Mouse (Mus musculus) liver, embryonic 11.5 days (tissue): ENCODE measurements at regions not wholly inside any gene's neighbourhood (a gene's known extent, or its start where the extent isn't known, plus 50 kb on each side); places are given as distances from the start of the nearest gene placed in this dataset.

Source experiments
- ATAC-seq: fragments of 200-750 bp; cut with Nextera tagmentation; replicated peaks from 2 replicates; pipeline ENCODE4 v1.8.0; 2017; ENCODE audit warnings: moderate number of reproducible peaks, mild to moderate bottlenecking, moderate TSS enrichment, moderate library complexity; ENCODE audit not compliant: low FRiP score
- DNase-seq: peaks from one replicate; pipeline ENCODE4 v3.0.0-alpha.2; 2017; ENCODE audit warnings: low spot score
- H3K27ac ChIP-seq: fragments of 300-500 bp; sonication (generic); 2 replicates; pipeline ENCODE4 v1.5.1; 2014; ENCODE audit warnings: mild to moderate bottlenecking, low read depth, low read length, control low read depth
- H3K27me3 ChIP-seq: fragments of 300-500 bp; sonication (generic); replicated peaks from 2 replicates; pipeline ENCODE4 v1.6.1; 2014; ENCODE audit warnings: low read length, mixed read lengths; ENCODE audit not compliant: control insufficient read depth, insufficient read depth
- H3K36me3 ChIP-seq: fragments of 300-500 bp; sonication (generic); 2 replicates; pipeline ENCODE4 v1.6.1; 2014; ENCODE audit warnings: mild to moderate bottlenecking, low read length, moderate library complexity, mixed read lengths; ENCODE audit not compliant: control insufficient read depth, insufficient read depth
- H3K4me1 ChIP-seq: fragments of 300-500 bp; sonication (generic); replicated peaks from 2 replicates; pipeline ENCODE4 v1.6.1; 2014; ENCODE audit warnings: low read length, mixed read lengths; ENCODE audit not compliant: control insufficient read depth, insufficient read depth
- H3K4me2 ChIP-seq: fragments of 300-500 bp; sonication (generic); 2 replicates; pipeline ENCODE4 v1.6.1; 2014; ENCODE audit warnings: mild to moderate bottlenecking, control low read depth, moderate library complexity
- H3K4me3 ChIP-seq: fragments of 300-500 bp; sonication (generic); 2 replicates; pipeline ENCODE4 v1.5.1; 2014; ENCODE audit warnings: low read depth, low read length, control low read depth
- H3K9ac ChIP-seq: fragments of 300-500 bp; sonication (generic); 2 replicates; pipeline ENCODE4 v1.6.1; 2014; ENCODE audit warnings: low read depth, low read length, control low read depth
- H3K9me3 ChIP-seq: fragments of 300-500 bp; sonication (generic); 2 replicates; pipeline ENCODE4 v1.6.1; 2016; ENCODE audit warnings: low read length, inconsistent platforms, mixed read lengths; ENCODE audit not compliant: control insufficient read depth
- WGBS: fragments of 180-500 bp; shearing (Covaris S2); extraction: QIAGEN DNeasy Blood & Tissue Kit; methylation state at CpG from one replicate; pipeline ENCODE4 v1.1.7; 2014; 5-methylcytosine and 5-hydroxymethylcytosine counted together

DNA sequence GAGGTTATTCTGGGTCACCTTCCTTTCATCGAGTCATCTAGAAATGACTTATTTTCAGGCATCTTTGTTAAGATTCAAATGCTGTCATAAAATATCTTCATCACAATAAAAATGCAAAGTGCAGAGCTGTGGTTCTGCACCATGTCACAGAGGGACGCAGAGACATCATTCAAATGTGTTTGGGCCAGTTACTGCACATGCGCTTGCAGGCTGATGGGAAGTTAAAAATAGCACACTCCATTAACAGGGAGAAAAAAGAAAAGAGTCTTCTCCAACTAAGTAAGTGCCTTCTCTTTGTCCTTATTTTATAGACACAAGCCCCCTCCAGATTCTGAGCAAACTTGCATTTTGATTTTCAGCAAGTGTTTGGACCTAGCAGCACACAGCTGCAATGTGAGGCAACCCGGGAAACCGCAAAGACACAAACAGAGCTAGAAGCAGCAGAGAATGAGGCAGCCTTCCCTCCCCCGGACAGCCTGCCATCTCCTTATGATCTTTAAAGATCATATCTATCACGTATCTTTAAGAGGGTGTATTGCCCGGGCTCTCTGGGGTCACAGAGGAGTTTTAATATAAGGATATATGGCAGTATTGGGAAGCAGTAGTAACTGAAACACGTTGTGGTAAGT lies 510.0 kb downstream of the Adam3 start:
- no peaks in the 10 kb centered on the region for H3K27me3 ChIP-seq
- no peak overlapping the region for H3K27ac ChIP-seq
- H3K4me3 ChIP-seq: no peak overlapping the region
- no peaks in the 10 kb centered on the region for H3K36me3 ChIP-seq
- no peaks in the 10 kb centered on the region for H3K4me1 ChIP-seq
- ATAC-seq (no peak), DNase-seq (no peak)
- no peak overlapping the region for H3K4me2 ChIP-seq
- H3K9me3 ChIP-seq: no peaks in the 10 kb centered on the region
- WGBS: 75% methylated on average over 9 of the region's 9 CpGs
- no peak overlapping the region for H3K9ac ChIP-seq

DNA sequence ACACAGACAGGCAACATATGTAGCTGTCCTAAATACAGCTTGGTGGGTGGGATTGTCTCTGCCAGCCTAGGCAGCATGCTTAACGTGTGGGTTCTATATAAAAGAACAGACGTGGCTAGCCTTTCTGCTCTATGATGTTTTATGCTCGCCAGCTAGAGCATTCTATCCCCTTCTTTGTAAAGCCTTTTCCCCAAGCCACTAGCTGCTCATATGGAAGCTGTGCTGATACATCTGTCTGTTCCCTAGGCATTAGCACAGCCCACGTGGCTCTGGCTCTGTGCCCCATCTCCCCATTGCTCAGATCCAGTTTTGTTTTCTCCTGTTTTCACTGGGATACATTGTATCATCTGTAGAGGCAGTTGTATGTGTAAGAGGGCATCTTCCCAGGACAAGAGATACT lies 511.3 kb downstream of the Adam3 start:
- no peaks in the 10 kb centered on the region for H3K9me3 ChIP-seq
- H3K4me3 ChIP-seq: no peak overlapping the region
- no peaks in the 10 kb centered on the region for H3K27me3 ChIP-seq
- 76% methylated on average over 4 of the region's 4 CpGs for WGBS
- no peak overlapping the region for H3K27ac ChIP-seq
- no peak overlapping the region for H3K9ac ChIP-seq
- H3K4me2 ChIP-seq: no peak overlapping the region
- DNase-seq (no peak), ATAC-seq (no peak)
- H3K36me3 ChIP-seq: no peaks in the 10 kb centered on the region
- H3K4me1 ChIP-seq: no peaks in the 10 kb centered on the region

DNA sequence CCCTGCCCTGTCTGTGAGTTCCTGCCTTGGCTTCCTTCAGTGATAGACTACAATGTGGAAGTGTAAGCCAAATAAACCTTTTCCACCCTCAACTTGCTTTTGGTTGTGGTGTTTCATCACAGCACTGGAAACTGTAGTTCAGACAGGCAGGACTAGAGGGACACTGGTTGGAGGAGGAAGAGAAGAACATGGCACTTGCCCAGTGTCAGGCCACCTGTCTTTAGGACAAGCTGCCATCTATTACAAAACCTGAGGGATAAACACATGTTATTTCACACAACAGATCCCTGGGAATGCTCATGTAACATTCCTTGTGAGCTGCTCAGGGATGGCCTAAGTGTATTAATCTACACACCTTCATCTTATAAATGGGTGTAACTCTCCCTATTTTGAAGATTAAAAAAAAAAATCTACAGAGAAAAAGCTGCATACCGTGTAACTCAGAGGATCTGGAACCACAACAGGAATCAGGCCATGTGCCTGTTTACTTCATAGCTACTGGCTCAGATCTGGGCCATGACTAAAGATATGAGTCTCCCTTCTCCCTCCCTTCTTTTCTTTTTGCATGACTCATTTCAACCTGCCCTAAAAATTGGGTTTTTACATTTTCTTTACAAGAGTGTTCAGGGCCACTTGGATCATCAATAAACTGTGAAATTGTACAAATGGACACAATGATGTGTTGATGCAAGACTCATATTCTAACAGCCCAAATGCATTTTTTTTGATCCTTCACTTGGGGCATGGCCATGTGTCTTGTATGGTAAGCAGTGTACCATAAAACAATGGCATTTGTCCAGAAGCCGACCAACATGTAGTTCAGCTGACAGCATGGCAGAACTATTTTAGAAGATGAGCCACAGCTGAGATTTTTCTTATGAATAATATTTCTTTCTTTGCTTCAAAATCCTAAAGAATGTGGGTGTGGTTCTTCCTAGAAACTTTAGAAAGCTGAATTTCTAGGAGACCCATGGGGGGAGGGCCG lies 513.1 kb downstream of the Adam3 start:
- ATAC-seq (no peak), DNase-seq (no peak)
- Histone ChIP-seq H3K27ac (no peak overlapping the region), H3K4me3 (no peak overlapping the region), H3K9me3 (no peaks in the 10 kb centered on the region), H3K36me3 (no peaks in the 10 kb centered on the region), H3K27me3 (no peaks in the 10 kb centered on the region), H3K9ac (no peak overlapping the region), H3K4me2 (no peak overlapping the region), H3K4me1 (no peaks in the 10 kb centered on the region)
- WGBS: 79% methylated on average over 3 of the region's 3 CpGs

DNA sequence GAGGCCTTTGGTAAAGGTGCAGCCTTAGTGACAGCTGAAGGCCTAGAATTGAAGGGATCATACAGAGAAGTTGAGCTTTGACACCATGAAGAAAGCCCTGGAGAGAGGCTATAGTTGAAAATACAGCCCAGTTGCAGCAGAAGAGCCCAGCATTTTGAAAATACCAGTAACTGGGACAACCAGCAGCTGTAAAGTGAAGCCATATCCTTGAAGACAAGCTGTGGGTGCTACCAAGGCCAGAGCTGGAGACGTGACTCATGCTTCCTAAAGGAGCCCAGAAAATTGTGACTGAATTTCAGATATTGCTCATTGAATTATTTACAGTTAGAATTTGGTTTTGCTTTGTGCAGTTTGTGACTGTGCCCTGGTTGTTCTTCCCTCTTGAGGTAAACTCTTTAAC lies 514.6 kb downstream of the Adam3 start:
- H3K27me3 ChIP-seq: no peaks in the 10 kb centered on the region
- WGBS: 69% methylated on average over 1 of the region's 1 CpGs
- H3K4me2 ChIP-seq: no peak overlapping the region
- no peak overlapping the region for H3K4me3 ChIP-seq
- no peaks in the 10 kb centered on the region for H3K4me1 ChIP-seq
- no peak overlapping the region for H3K27ac ChIP-seq
- no peak overlapping the region for H3K9ac ChIP-seq
- DNase-seq (no peak), ATAC-seq (no peak)
- H3K9me3 ChIP-seq: no peaks in the 10 kb centered on the region
- no peaks in the 10 kb centered on the region for H3K36me3 ChIP-seq
